Mouse (Mus musculus) C2C12 (cell line): ENCODE data around the gene Ccdc162.

Experiments used
- CEBPB ChIP-seq: IDR thresholded peaks from one replicate; pipeline ENCODE4 v1.6.1; 2011; ENCODE audit warnings: low read depth, mild to moderate bottlenecking, control low read depth, moderate library complexity
- CTCF ChIP-seq: IDR thresholded peaks from one replicate; pipeline ENCODE4 v1.5.1; 2011; ENCODE audit not compliant: control insufficient read depth, insufficient read depth, insufficient read length
- MAX ChIP-seq: IDR thresholded peaks from one replicate; pipeline ENCODE4 v1.6.1; 2011; ENCODE audit warnings: mild to moderate bottlenecking, control low read depth
- MYOD1 ChIP-seq: IDR thresholded peaks from one replicate; pipeline ENCODE4 v1.6.1; 2011; ENCODE audit warnings: low read depth; ENCODE audit not compliant: control insufficient read depth, insufficient read length
- USF1 ChIP-seq: IDR thresholded peaks from one replicate; pipeline ENCODE4 v1.6.1; 2011; ENCODE audit warnings: low read depth, mild to moderate bottlenecking, control low read depth, moderate library complexity

DNA sequence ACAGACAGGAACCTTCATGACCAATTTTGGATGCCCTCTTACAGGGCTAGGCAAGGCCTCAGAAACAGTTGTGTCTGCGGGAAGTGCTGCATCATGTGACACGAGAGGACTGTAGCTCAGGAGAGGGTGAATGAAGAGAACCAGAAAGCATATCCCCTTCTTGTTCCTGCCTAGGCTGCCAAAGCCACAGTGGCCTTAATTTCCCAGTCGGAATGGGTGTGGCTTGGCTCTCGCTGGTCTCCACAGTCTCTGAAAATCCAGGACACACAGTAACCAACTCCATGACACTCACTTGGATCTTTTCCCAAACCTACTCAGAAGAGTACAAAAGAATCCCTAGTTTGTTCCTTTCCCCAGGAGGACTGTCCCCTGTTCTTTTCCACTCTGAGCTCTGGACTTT, 215.5 kb downstream of the Ccdc162 start:
- TF ChIP-seq CTCF: no peak
- no peak for TF ChIP-seq MAX
- no peak for TF ChIP-seq MYOD1
- peak; percentile 59 for TF ChIP-seq USF1
- no peak for TF ChIP-seq CEBPB
